Comparison of ENCODE assay signal across 11 mouse cellular contexts in the genomic region with DNA sequence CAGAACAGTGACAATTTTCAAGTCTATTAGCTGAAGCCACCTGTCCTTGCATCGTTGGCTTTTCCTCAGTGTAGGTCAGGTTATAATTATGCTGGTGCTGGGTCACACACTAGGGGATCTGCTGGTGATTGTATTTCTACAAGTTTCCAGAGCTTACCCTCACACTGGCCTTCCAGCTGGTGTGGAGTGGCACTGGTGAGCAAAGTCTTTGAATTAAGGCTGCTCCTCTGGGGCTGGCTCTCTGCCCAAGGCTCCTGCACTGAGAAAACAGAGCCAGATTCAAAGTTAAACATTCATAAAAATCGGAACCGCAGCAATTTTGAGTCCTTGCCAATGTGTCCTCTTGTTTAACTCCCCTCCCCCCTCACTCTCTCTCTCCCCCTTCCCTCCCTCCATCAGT.
DNase-seq lines count a peak whose midpoint lies in the region; ATAC-seq and TF ChIP-seq lines count a peak whose summit lies in the region.
"Had no signal": no experiment of that assay in that cellular context is flagged by ENCODE, and none has a peak within 500 bp of the region (broad histone marks: within the 10 kb centered on the region; RNA-seq: fewer than 3 reads in every experiment).

No protein-coding gene starts in this region.

- ATAC-seq in intestine, embryonic 14.5 days (replicated peaks; ENCODE audit: low FRiP score, low TSS enrichment, low read depth), result no peak
- ATAC-seq in intestine, embryonic 16.5 days, result no peak
- ATAC-seq in kidney, postnatal 0 days (replicated peaks; ENCODE audit: low FRiP score, low read depth), result no peak
- ATAC-seq in monocyte, adult 5-6 weeks (replicated peaks; ENCODE audit: insufficient number of reproducible peaks, low FRiP score, low TSS enrichment, poor library complexity, severe bottlenecking), result no peak

- no peak overlapping the region for H3K27ac ChIP-seq in intestine, embryonic 14.5 days (ENCODE audit: low read depth)
- no peak overlapping the region for H3K27ac ChIP-seq in intestine, embryonic 16.5 days (ENCODE audit: low read length)
- H3K27ac ChIP-seq in kidney, postnatal 0 days, result no peak overlapping the region
- H3K27ac ChIP-seq: liver, embryonic 13.5 days had no signal

- peak; percentile 55 for DNase-seq in intestine, embryonic 14.5 days (ENCODE audit: low spot score)
- DNase-seq in adrenal gland, adult 8-10 months, result peak; percentile 27
- DNase-seq in kidney, postnatal 0 days (ENCODE audit: low spot score), result peak; percentile 51
- DNase-seq in lung, postnatal 25 days (ENCODE audit: low spot score), result peak; percentile 13
- DNase-seq in frontal cortex, postnatal 36 days (ENCODE audit: low spot score in 2 of 2), result no peak
- no peak for DNase-seq in heart, postnatal 4 days
- DNase-seq: liver, embryonic 13.5 days had no signal

- H3K9ac ChIP-seq in intestine, embryonic 14.5 days (ENCODE audit: low read length), result no peak overlapping the region
- H3K9ac ChIP-seq in intestine, embryonic 16.5 days (ENCODE audit: low read depth, low read length), result no peak overlapping the region
- no peak overlapping the region for H3K9ac ChIP-seq in kidney, postnatal 0 days (ENCODE audit: low read depth, low read length)
- H3K9ac ChIP-seq: liver, embryonic 13.5 days had no signal

- no peak for TF ChIP-seq CTCF in kidney, postnatal 0 days (IDR thresholded peaks at IDR 0.05; ENCODE audit: low read depth)

- H3K9me3 ChIP-seq in intestine, embryonic 14.5 days (ENCODE audit: control insufficient read depth, low read length), result no peaks in the 10 kb centered on the region
- no peaks in the 10 kb centered on the region for H3K9me3 ChIP-seq in intestine, embryonic 16.5 days (ENCODE audit: control insufficient read depth, low read length)
- H3K9me3 ChIP-seq in kidney, postnatal 0 days (replicated peaks; ENCODE audit: low read length), result no peaks in the 10 kb centered on the region
- H3K9me3 ChIP-seq: liver, embryonic 13.5 days had no signal

- H3K4me3 ChIP-seq in intestine, embryonic 14.5 days (ENCODE audit: low read depth, low read length), result no peak overlapping the region
- H3K4me3 ChIP-seq in intestine, embryonic 16.5 days (ENCODE audit: low read length), result no peak overlapping the region
- no peak overlapping the region for H3K4me3 ChIP-seq in kidney, postnatal 0 days (replicated peaks; ENCODE audit: low read depth, low read length)
- H3K4me3 ChIP-seq: erythroblast, embryonic 14.5 days; liver, embryonic 13.5 days had no signal

- peaks cover 11% of the 10 kb centered on the region; the same call in 1 of the 2 replicates for H3K4me1 ChIP-seq in intestine, embryonic 14.5 days (replicated peaks; ENCODE audit: control insufficient read depth, insufficient read depth, low read length)
- peaks cover 8% of the 10 kb centered on the region for H3K4me1 ChIP-seq in intestine, embryonic 16.5 days (ENCODE audit: control insufficient read depth, insufficient read depth, low read length)
- H3K4me1 ChIP-seq in kidney, postnatal 0 days (replicated peaks; ENCODE audit: insufficient read depth, low read length), result peaks cover 5% of the 10 kb centered on the region; the same call in 1 of the 2 replicates
- H3K4me1 ChIP-seq: liver, embryonic 13.5 days had no signal

- no peaks in the 10 kb centered on the region for H3K36me3 ChIP-seq in intestine, embryonic 14.5 days (ENCODE audit: control insufficient read depth, insufficient read depth, low read length)
- H3K36me3 ChIP-seq in intestine, embryonic 16.5 days (ENCODE audit: control insufficient read depth, insufficient read depth, low read length), result no peaks in the 10 kb centered on the region
- H3K36me3 ChIP-seq in kidney, postnatal 0 days (ENCODE audit: insufficient read depth, low read length), result no peaks in the 10 kb centered on the region
- H3K36me3 ChIP-seq: liver, embryonic 13.5 days had no signal

- WGBS in intestine, embryonic 14.5 days, result 15% methylated on average over 3 of the region's 3 CpGs
- WGBS in intestine, embryonic 16.5 days, result 20% methylated on average over 3 of the region's 3 CpGs
- WGBS in kidney, postnatal 0 days, result 15% methylated on average over 3 of the region's 3 CpGs

- no peak overlapping the region for H3K4me2 ChIP-seq in intestine, embryonic 14.5 days (ENCODE audit: low read length)
- no peak overlapping the region for H3K4me2 ChIP-seq in intestine, embryonic 16.5 days (ENCODE audit: low read depth, low read length)
- no peak overlapping the region for H3K4me2 ChIP-seq in kidney, postnatal 0 days (ENCODE audit: low read length)
- H3K4me2 ChIP-seq: heart, embryonic 11.5 days; liver, embryonic 13.5 days had no signal

- no peaks in the 10 kb centered on the region for H3K27me3 ChIP-seq in intestine, embryonic 14.5 days (replicated peaks; ENCODE audit: control insufficient read depth, insufficient read depth, low read length)
- H3K27me3 ChIP-seq in intestine, embryonic 16.5 days (replicated peaks; ENCODE audit: control insufficient read depth, insufficient read depth, low read length), result no peaks in the 10 kb centered on the region
- H3K27me3 ChIP-seq in kidney, postnatal 0 days (ENCODE audit: insufficient read depth, low read length), result no peaks in the 10 kb centered on the region
- H3K27me3 ChIP-seq: liver, embryonic 13.5 days had no signal

Comparison
In these comparisons a context has a peak if more than half of its experiments do, and no peak if none do; other contexts are left out.
1. DNase-seq: peak in intestine, embryonic 14.5 days (single experiment), adrenal gland, adult 8-10 months (single experiment), kidney, postnatal 0 days (single experiment) and lung, postnatal 25 days (single experiment); none in frontal cortex, postnatal 36 days (0 of 2) and heart, postnatal 4 days (single experiment).